Mouse (Mus musculus): ENCODE measurements at regions not wholly inside any gene's neighbourhood (a gene's known extent, or its start where the extent isn't known, plus 50 kb on each side); places are given as distances from the start of the nearest gene placed in this dataset.
A peak's percentile ranks its signal among the peaks of the same experiment; 100 is the strongest.

GRCm38 (mm10) chrX:7474831-7475230, 98.6 kb upstream of the Foxp3 start:
- no peak for DNase-seq (ENCODE audit: low read depth, low spot score)

DNA sequence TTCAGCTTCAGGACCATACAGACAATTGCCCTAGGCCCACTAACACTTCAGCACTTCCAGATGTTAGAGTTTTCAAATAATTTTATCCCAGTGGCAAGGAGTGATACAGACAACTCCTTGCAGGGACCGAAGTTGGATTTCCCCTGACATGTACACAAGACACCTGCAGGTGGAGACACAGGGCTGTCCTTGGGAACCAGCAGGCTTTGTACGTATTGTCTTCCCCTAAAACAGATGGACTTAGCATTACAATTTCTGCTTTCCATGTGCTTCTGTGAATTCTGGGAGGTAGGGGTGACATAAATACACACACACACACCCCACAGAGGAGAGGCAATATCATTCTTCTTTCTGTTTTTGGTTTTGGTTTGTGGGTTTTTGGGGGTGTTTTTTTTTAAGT, 98.2 kb upstream of the Usp27x start:
- peak; percentile 0 for DNase-seq (ENCODE audit: low read depth, low spot score)

GRCm38 (mm10) chrX:7469801-7470200, 94.2 kb upstream of the Usp27x start:
- no peak for DNase-seq (ENCODE audit: low read depth, low spot score)

DNA sequence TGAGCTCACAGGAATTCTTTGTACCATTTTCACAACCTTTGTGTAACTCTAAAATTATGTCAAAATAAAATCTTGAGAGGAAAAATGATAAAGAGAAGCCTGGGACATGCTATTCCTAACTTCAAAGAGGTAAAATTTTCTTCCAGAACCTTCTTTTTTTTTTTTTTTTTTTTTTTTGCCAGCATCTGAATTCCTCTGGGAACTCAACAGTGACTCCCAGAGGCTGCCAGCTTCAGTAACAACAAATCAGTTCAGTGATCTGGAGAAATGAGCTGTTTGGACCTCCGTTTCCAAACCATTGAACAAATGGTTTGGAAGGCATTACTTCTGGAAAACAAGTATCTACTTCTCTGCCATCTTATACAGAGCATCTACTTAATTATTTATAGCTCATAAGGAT, 92.4 kb upstream of the Usp27x start:
- no peak for DNase-seq (ENCODE audit: low read depth, low spot score)

- no peak for DNase-seq (ENCODE audit: low read depth, low spot score)
These were observed 81.2 kb upstream of the Usp27x start for GRCm38 (mm10) chrX:7456851-7457250.

DNA sequence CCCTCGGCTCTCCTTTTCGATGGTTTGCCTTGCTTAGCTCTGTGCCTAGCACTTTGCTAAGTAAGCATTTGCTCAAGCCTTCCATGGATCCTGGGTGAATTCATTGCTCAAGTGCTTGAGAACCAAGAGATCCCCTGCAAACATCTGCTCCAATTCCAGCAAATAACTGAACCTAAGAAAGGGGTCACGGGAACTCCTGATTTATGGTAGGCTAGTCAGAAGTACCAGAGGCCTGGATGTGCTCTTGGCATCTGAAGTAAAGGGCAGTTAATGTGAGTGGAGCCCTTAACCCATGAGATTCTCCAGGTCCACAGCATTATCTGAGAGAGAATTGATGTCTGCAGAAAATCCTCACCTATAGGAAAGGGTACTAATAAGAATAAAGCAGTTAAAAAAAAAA, 69.4 kb upstream of the Usp27x start:
- no peak for DNase-seq (ENCODE audit: low read depth, low spot score)

- no peak for DNase-seq (ENCODE audit: low read depth, low spot score)
These were observed 69.0 kb upstream of the Usp27x start for GRCm38 (mm10) chrX:7444583-7444982.

- no peak for DNase-seq (ENCODE audit: low read depth, low spot score)
These were observed 68.4 kb upstream of the Usp27x start for GRCm38 (mm10) chrX:7443996-7444421.

DNA sequence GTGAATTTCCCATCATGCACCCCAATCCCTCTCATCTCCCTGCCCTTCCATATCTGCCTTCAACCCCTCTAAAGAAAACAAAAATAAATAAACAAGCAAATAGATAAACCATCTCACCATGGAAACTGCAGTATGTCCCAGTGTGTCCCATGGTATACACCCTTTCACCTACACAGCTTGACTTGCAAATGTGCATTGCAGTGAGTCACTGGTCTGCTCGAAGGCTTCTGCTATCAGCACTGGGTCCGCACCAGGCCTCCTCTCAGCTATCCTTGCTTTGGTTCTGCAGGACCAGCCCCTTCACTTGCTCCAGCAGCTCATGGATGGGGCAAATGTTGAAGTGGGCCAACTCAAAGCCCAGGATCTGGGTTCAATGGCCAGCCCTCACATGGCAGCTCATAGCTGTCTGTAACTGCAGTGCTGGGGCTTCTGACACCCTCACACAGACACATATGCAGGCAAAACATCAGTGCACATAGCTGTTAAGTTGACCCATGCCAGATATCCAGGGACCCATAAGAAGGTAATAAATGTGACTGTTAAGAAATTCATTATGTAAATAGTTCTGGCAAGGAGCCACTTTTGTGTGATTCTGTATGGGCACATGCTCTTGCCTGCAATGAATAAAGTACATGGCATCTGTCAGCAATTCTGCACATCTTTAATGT, 59.9 kb upstream of the Usp27x start:
- no peak for DNase-seq (ENCODE audit: low read depth, low spot score)

GRCm38 (mm10) chrX:7434268-7434667, 58.6 kb upstream of the Usp27x start:
- DNase-seq (ENCODE audit: low read depth, low spot score) = no peak

GRCm38 (mm10) chrX:7430456-7430855, 54.8 kb upstream of the Usp27x start:
- DNase-seq (ENCODE audit: low read depth, low spot score) = no peak

DNA sequence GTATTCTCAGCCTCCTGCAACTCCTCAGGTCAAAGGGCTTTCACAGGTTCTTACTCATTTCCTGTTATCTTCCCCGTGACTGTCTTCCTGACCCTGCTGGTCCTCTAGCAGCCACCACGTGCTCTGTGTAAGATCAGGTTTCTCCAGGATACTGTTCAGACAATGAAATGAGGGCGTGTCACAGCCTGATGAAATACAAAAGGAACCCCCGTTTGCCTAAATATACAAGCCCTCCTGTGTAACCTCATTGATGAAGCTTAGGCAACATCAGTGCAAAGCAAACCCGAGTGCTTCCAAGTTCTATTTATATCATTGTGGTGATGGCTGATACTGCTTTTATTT, 53.9 kb upstream of the Usp27x start:
- no peak for DNase-seq (ENCODE audit: low read depth, low spot score)

DNA sequence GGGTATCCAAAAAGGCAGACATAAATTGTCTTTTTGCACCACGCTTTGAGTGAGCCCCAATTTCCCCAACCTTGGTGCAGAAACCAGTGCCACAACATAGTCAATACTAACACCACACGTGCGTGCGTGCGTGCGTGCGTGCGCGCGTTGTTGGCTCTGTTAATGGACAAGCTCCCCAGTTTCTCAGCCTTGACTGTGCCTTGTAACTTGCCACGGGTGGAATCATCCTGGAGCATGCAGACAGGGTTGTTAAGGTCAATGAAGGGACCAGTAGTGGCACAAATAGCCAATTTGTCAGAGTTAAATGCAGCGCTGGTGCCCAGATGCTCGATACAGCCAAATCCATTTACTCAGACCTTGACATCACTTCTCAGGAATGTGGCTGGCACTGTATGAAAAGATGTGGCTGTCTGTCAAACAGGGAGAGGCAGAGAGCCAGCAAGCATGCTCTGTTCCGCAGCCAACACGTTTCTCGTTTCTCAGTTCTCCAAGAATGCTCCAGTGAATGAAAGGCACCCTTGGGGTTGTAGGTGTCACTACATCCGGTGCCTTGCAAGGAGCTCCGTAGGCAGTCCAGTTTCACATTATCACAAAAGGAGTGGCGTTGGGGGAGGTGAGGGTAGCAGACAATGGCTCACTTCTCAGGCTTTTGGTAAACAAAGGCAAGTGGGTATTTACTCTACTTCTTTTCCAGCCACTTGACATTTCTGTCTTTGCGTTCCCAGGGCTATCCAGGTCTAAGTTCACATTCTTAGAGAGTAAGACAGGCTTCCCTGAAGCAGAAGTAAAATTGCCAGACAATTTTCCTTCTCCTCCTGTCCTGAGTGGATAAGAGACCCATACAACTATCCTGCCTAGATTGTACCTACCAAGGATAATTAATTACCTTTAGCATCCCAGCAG, 53.2 kb upstream of the Usp27x start:
- DNase-seq (ENCODE audit: low read depth, low spot score) = peak; percentile 17
